Mouse (Mus musculus): ENCODE results near the gene Tpm1.

DNA sequence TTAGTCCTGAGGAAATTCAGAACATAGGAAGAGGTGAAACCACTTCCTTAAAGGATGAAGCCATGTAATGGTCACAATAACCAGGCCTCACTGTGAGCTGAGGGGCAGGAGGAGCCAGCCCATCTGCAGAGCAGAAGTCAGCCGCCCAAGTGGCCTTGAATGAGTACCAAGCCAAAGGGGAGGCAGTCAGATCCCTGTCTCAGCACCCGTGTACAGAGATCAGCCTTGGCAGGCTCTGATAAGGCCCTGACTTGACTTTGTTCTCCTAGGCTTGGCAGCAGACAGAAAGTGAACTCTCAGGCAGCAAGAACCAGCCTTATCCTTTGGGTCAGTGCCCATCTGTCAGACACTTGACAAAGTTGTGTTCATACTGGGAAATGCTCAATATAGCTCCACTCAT is 29.1 kb downstream of the Tpm1 start:
- TF ChIP-seq EP300 (IDR thresholded peaks at IDR 0.05): no peak
- TF ChIP-seq CTCF (IDR thresholded peaks at IDR 0.05): no peak
